In genomic region chr7:61878095-61878494, GRCm38 (mm10) we compare ENCODE assay signal across 14 mouse cellular contexts.
DNase-seq lines count a peak whose midpoint lies in the region; ATAC-seq and TF ChIP-seq lines count a peak whose summit lies in the region.
"Had no signal": no experiment of that assay in that cellular context is flagged by ENCODE, and none has a peak within 500 bp of the region (broad histone marks: within the 10 kb centered on the region; RNA-seq: fewer than 3 reads in every experiment).

No protein-coding gene starts in this region.

- intact Hi-C loops in left cerebral cortex, adult 2 months (cut with DNase I) = no loop called here
- intact Hi-C loops in left cerebral cortex, postnatal 25 days (cut with DNase I) = no loop called here

- TF ChIP-seq CTCF in left cerebral cortex, adult 2 months (IDR thresholded peaks at IDR 0.05) = no peak
- TF ChIP-seq CTCF in hindbrain, postnatal 0 days (IDR thresholded peaks at IDR 0.05; ENCODE audit: low read depth) = no peak

- no peaks in the 10 kb centered on the region for H3K27me3 ChIP-seq in forebrain, embryonic 15.5 days
- H3K27me3 ChIP-seq in hindbrain, postnatal 0 days (ENCODE audit: insufficient read depth, low read length) = no peaks in the 10 kb centered on the region
- no peaks in the 10 kb centered on the region for H3K27me3 ChIP-seq in neural tube, embryonic 15.5 days (replicated peaks)
- H3K27me3 ChIP-seq: kidney, embryonic 15.5 days; liver, embryonic 12.5 days; stomach, embryonic 15.5 days had no signal

- WGBS in forebrain, embryonic 15.5 days = 39% methylated on average over 2 of the region's 2 CpGs
- 31% methylated on average over 2 of the region's 2 CpGs for WGBS in hindbrain, postnatal 0 days
- WGBS in neural tube, embryonic 15.5 days = 48% methylated on average over 2 of the region's 2 CpGs

- peak overlapping the region; percentile 23; the same call in 1 of the 2 replicates for H3K4me3 ChIP-seq in left cerebral cortex, adult 2 months
- no peak overlapping the region for H3K4me3 ChIP-seq in forebrain, embryonic 15.5 days
- no peak overlapping the region for H3K4me3 ChIP-seq in hindbrain, postnatal 0 days (ENCODE audit: low read length)
- H3K4me3 ChIP-seq in neural tube, embryonic 15.5 days (replicated peaks) = no peak overlapping the region
- H3K4me3 ChIP-seq: kidney, embryonic 15.5 days; liver, embryonic 12.5 days; stomach, embryonic 15.5 days had no signal

- peak overlapping the region; percentile 86 for H3K27ac ChIP-seq in left cerebral cortex, adult 2 months
- H3K27ac ChIP-seq in forebrain, embryonic 15.5 days (replicated peaks) = peak overlapping the region; percentile 90
- peak overlapping the region; percentile 69 for H3K27ac ChIP-seq in hindbrain, postnatal 0 days
- peak overlapping the region; percentile 77 for H3K27ac ChIP-seq in neural tube, embryonic 15.5 days (replicated peaks)
- H3K27ac ChIP-seq: kidney, embryonic 15.5 days; liver, embryonic 12.5 days; stomach, embryonic 15.5 days had no signal

- DNase-seq in left cerebral cortex, adult 2 months (ENCODE audit: extremely low spot score in 1 of 2, low spot score in 2 of 2) = no peak
- no peak for DNase-seq in left cerebral cortex, postnatal 25 days (ENCODE audit: low spot score in 2 of 2)
- DNase-seq in hindbrain, postnatal 0 days (ENCODE audit: low spot score) = no peak
- no peak for DNase-seq in embryo, embryonic 10.5 days (ENCODE audit: low spot score)
- DNase-seq: B cell, adult 2 months; lung, postnatal 4 days; thymus, adult 2 months had no signal

- H3K36me3 ChIP-seq in forebrain, embryonic 15.5 days = peaks cover under 1% of the 10 kb centered on the region; the same call in 1 of the 2 replicates
- no peaks in the 10 kb centered on the region for H3K36me3 ChIP-seq in hindbrain, postnatal 0 days (ENCODE audit: insufficient read depth, low read length)
- no peaks in the 10 kb centered on the region; the same call in 1 of the 2 replicates for H3K36me3 ChIP-seq in neural tube, embryonic 15.5 days
- H3K36me3 ChIP-seq: kidney, embryonic 15.5 days; liver, embryonic 12.5 days; stomach, embryonic 15.5 days had no signal

- H3K9ac ChIP-seq in forebrain, embryonic 15.5 days (replicated peaks) = no peak overlapping the region
- H3K9ac ChIP-seq in hindbrain, postnatal 0 days (replicated peaks; ENCODE audit: low read length) = no peak overlapping the region
- H3K9ac ChIP-seq in neural tube, embryonic 15.5 days (replicated peaks) = no peak overlapping the region
- H3K9ac ChIP-seq: kidney, embryonic 15.5 days; liver, embryonic 12.5 days; lung, embryonic 14.5 days; stomach, embryonic 15.5 days had no signal

- peaks cover 5% of the 10 kb centered on the region for H3K4me1 ChIP-seq in forebrain, embryonic 15.5 days
- H3K4me1 ChIP-seq in hindbrain, postnatal 0 days (ENCODE audit: insufficient read depth, low read length) = no peaks in the 10 kb centered on the region
- H3K4me1 ChIP-seq in neural tube, embryonic 15.5 days = peaks cover 7% of the 10 kb centered on the region
- H3K4me1 ChIP-seq: kidney, embryonic 15.5 days; liver, embryonic 12.5 days; stomach, embryonic 15.5 days had no signal

- H3K4me2 ChIP-seq in forebrain, embryonic 15.5 days (replicated peaks) = peak overlapping the region; percentile 19
- H3K4me2 ChIP-seq in hindbrain, postnatal 0 days (ENCODE audit: low read depth, low read length) = peak overlapping the region; percentile 39; the same call in 1 of the 2 replicates
- peak overlapping the region; percentile 40 for H3K4me2 ChIP-seq in neural tube, embryonic 15.5 days
- H3K4me2 ChIP-seq: kidney, embryonic 15.5 days; liver, embryonic 12.5 days; lung, embryonic 14.5 days; stomach, embryonic 15.5 days had no signal

- ATAC-seq in forebrain, embryonic 15.5 days (replicated peaks) = peak; percentile 47
- no peak for ATAC-seq in hindbrain, postnatal 0 days
- ATAC-seq in neural tube, embryonic 15.5 days (ENCODE audit: low FRiP score) = peak; percentile 26; the same call in 1 of the 2 replicates
- no peak for ATAC-seq in granulocyte monocyte progenitor cell, adult 5-6 weeks (replicated peaks; ENCODE audit: poor library complexity, severe bottlenecking)
- ATAC-seq: liver, embryonic 12.5 days had no signal

- H3K9me3 ChIP-seq in forebrain, embryonic 15.5 days = no peaks in the 10 kb centered on the region
- no peaks in the 10 kb centered on the region for H3K9me3 ChIP-seq in hindbrain, postnatal 0 days (ENCODE audit: low read length)
- no peaks in the 10 kb centered on the region for H3K9me3 ChIP-seq in neural tube, embryonic 15.5 days (replicated peaks)
- H3K9me3 ChIP-seq: kidney, embryonic 15.5 days; liver, embryonic 12.5 days; stomach, embryonic 15.5 days had no signal

Comparison
In these comparisons a context has a peak if more than half of its experiments do, and no peak if none do; other contexts are left out.
1. ATAC-seq: peak in forebrain, embryonic 15.5 days (single experiment) and neural tube, embryonic 15.5 days (single experiment); none in hindbrain, postnatal 0 days (single experiment) and granulocyte monocyte progenitor cell, adult 5-6 weeks (single experiment).
2. Peak in every context shown above with its lines, with median percentiles within 50 percentile points of each other: H3K27ac ChIP-seq and H3K4me2 ChIP-seq.